Mouse (Mus musculus): ENCODE results near the gene Tmem8.

Gene Tmem8

DNA sequence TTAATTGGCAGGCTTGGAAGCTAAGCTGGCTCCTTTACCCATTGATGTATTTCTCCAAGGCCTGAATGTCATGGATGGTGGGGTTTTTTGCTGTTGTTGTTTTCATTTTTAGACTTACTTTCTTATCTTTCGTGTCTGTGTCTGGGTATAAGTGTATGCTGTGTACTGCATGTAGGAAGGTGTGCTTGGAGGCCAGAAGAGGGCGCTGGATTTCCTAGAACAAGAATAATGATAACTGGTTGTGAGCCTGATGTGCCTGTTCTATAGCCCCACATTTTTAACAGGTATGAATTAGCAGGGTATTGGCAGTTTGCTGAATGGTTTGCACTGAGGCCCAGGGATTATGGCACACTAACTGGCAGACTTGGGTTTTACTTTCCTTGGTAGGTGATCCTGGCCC is 36.0 kb downstream of the Tmem8 start:
- no peak for DNase-seq

DNA sequence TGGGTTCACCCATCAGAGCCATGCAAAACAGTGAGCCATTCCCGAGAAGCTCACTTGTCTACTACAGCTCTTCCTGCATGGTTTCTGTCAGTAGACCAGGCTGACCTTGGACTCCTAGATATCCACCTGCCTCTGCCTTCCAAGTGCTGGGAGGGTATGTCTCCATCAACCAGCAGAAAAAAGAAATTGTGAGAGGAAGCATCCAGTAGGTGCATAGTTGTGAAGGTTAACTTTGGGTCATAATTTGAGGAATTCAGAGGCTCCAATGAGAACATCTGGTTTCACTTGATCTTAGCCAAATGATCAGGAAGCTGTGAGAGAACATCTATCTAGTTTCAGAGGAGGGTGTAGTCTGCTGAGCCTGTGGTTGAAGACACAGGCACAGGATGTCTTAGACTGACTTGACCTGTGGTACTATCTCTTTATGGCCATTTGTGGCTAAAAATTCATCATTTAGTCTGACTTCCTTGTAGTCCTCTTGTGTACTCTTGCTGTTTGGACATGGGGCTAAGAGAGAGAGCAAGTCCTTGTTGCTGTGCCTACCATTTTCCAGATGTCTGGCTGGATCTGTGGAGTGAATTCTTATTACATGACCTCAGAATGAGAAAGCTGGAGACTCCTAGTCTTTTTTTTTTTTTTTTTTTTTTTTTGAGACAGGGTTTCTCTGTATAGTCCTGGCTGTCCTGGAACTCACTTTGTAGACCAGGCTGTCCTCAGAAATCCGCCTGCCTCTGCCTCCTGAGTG is 39.0 kb downstream of the Tmem8 start:
- no peak for DNase-seq

DNA sequence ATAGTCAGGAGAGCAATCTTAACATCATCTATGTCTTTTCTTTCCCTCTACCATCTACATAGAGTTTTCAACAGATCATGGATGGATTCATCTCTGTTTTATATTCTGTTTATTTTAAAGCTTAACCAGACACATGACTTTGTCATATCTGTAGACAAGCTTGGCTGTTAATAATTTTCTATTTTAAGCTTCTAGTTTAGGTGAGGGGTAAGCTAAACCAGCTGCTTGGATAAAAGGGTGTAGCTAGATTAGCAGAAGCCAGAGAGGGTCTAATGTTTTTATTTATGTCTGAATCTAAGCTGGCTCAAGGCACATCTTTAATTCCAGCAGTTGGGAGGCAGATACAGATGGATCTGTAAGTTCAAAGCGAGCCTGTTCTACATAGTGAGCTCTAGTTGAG is 49.6 kb downstream of the Tmem8 start:
- DNase-seq, result no peak

DNA sequence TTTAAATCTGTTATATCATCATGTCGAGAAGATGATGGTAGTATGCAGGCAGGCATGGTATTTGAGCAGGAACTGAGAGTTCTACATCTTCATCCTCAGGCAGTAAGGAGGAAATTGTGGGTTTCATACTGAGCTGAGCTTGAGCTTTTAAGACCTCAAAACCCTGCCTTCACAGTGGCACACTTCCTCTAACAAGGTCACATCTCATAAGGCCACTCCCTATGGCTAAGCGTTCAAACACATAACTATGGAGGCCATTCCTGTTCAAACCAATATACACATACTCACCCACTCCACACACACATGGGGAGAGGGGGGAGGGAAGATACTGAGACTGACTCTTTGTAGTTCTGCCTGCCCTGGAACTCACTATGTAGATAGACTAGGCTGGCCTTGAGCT is 54.9 kb downstream of the Tmem8 start:
- no peak for DNase-seq
